Mouse (Mus musculus) embryonic facial prominence, embryonic 10.5 days (tissue): Measurements from ENCODE around the gene Taf6. TPM values are rescaled to one million over a fixed set of nuclear protein-coding genes. Genes with fewer than 3 reads are reported as not detected.

Experiments used
- microRNA counts: library from miRNA; unstranded; fragments of <30 nt; microRNA quantifications from one replicate; lab custom pipeline; 2017
- microRNA-seq: library from miRNA; unstranded; fragments of <30 nt; microRNA quantifications from one replicate; pipeline ENCODE4, GENCODE M21; 2017
- polyA plus RNA-seq: library from polyadenylated mRNA; unstranded; fragments of >200 nt; fragmentation: Nextera tagmentation; extraction: Ambion mirVana; gene quantifications from 2 replicates; pipeline ENCODE4 v1.2.1, GENCODE M21; 2016

Taf6 gene
- polyA plus RNA-seq, 1 experiment from 2014 or later = 146 TPM

MicroRNAs within 50 kb of the gene (microRNA counts, 519-probe panel; counts per million panel counts)
- microRNA mmu-miR-106b (lab: Ali Mortazavi, UCI) = 5,675 counts per million, percentile 92 among the panel's probes with 10 or more counts
- 7,817 counts per million, percentile 99 among the panel's probes with 10 or more counts for microRNA mmu-miR-25 (lab: Ali Mortazavi, UCI)
- microRNA mmu-miR-93 (lab: Ali Mortazavi, UCI) = 6,181 counts per million, percentile 95 among the panel's probes with 10 or more counts

Small RNAs within 50 kb of the gene (microRNA-seq; reads per million reads assigned to microRNA genes)
- gene Mir106b (16,741 reads per million, percentile 98 among the genes with 10 or more reads in this experiment), gene Mir25 (1,345 reads per million, percentile 77 among the genes with 10 or more reads in this experiment), gene Mir93 (21,895 reads per million, percentile 98 among the genes with 10 or more reads in this experiment)

Other genes starting within 250 kb of the Taf6 start
- 0.06 and 0.07 TPM in 2 replicates for gene Gjc3, start 224.4 kb downstream of the Taf6 start, polyA plus RNA-seq
- not detected in 2 replicates for gene Azgp1, start 205.9 kb downstream of the Taf6 start, polyA plus RNA-seq
- not detected in 2 replicates for gene Smok3a, start 166.2 kb downstream of the Taf6 start, polyA plus RNA-seq
- not detected in 2 replicates for gene Smok3b, start 166.0 kb downstream of the Taf6 start, polyA plus RNA-seq
- not detected in 2 replicates for gene Smok3c, start 134.3 kb downstream of the Taf6 start, polyA plus RNA-seq
- gene Zkscan1, start 102.4 kb downstream of the Taf6 start, polyA plus RNA-seq = 28.2 and 30.0 TPM in 2 replicates
- 96.5 and 97.0 TPM in 2 replicates for gene Zscan21, start 70.5 kb downstream of the Taf6 start, polyA plus RNA-seq
- 32.1 and 39.8 TPM in 2 replicates for gene Zfp113, start 31.7 kb downstream of the Taf6 start, polyA plus RNA-seq
- gene Cops6, start 26.4 kb downstream of the Taf6 start, polyA plus RNA-seq = 357 and 367 TPM in 2 replicates
- gene Ap4m1, start 15.4 kb downstream of the Taf6 start, polyA plus RNA-seq = 30.6 and 33.0 TPM in 2 replicates
- gene Mcm7, start 15.0 kb downstream of the Taf6 start, polyA plus RNA-seq = 365 and 378 TPM in 2 replicates
- 54.4 and 54.6 TPM in 2 replicates for gene Cnpy4, start within 50 bp of the Taf6 start, polyA plus RNA-seq
- 8.7 and 9.4 TPM in 2 replicates for gene Mblac1, start 6.9 kb upstream of the Taf6 start, polyA plus RNA-seq
- gene Nxpe5, start 38.4 kb upstream of the Taf6 start, polyA plus RNA-seq = not detected in 2 replicates
- gene Lamtor4, start 68.0 kb upstream of the Taf6 start, polyA plus RNA-seq = 38.6 and 40.2 TPM in 2 replicates
- 5.7 and 6.1 TPM in 2 replicates for gene BC037034, start 76.6 kb upstream of the Taf6 start, polyA plus RNA-seq
- gene Gal3st4, start 85.4 kb upstream of the Taf6 start, polyA plus RNA-seq = 3.6 and 4.5 TPM in 2 replicates
- 0.11 TPM in 1 of 2 replicates, not detected in the other for gene Gm43720, start 92.5 kb upstream of the Taf6 start, polyA plus RNA-seq
- 48.1 TPM in 2 replicates for gene Gpc2, start 92.6 kb upstream of the Taf6 start, polyA plus RNA-seq
- 5.5 and 6.2 TPM in 2 replicates for gene Stag3, start 92.8 kb upstream of the Taf6 start, polyA plus RNA-seq
- gene Pvrig, start 154.5 kb upstream of the Taf6 start, polyA plus RNA-seq = 0.19 TPM in 1 of 2 replicates, not detected in the other